Mouse (Mus musculus): ENCODE results near the gene Arhgap28. TPM values are rescaled to one million over a fixed set of nuclear protein-coding genes. Genes with fewer than 3 reads are reported as not detected.

The Arhgap28 gene
- polyA plus RNA-seq, 2 experiments = 42.8 to 55.2 TPM

GRCm38 (mm10) chr17:68029495-68029894, 25.6 kb upstream of the Arhgap28 start:
- Histone ChIP-seq H3K4me1 (ENCODE audit: control insufficient read depth, insufficient read depth, low read length) (no peaks in the 10 kb centered on the region), H3K9ac (ENCODE audit: low read depth, low read length, severe bottlenecking) (no peak overlapping the region), H3K27me3 (ENCODE audit: control insufficient read depth, insufficient read depth, low read length) (no peaks in the 10 kb centered on the region), H3K4me2 (replicated peaks; ENCODE audit: low read depth, low read length, severe bottlenecking) (no peak overlapping the region), H3K36me3 (ENCODE audit: control insufficient read depth, insufficient read depth, low read length) (no peaks in the 10 kb centered on the region), H3K27ac (replicated peaks; ENCODE audit: low read depth, low read length) (no peak overlapping the region), H3K9me3 (ENCODE audit: control insufficient read depth, low read length) (no peaks in the 10 kb centered on the region), H3K4me3 (replicated peaks; ENCODE audit: low read length) (no peak overlapping the region)
- no peak for TF ChIP-seq POLR2A (IDR thresholded peaks at IDR 0.05; ENCODE audit: borderline replicate concordance, extremely low read depth, insufficient read depth, insufficient read length)
- 68% methylated on average over 5 of the region's 5 CpGs for WGBS
- DNase-seq (ENCODE audit: low spot score) (no peak), ATAC-seq (ENCODE audit: low FRiP score, low read depth) (no peak)

GRCm38 (mm10) chr17:68028519-68028918, 24.6 kb upstream of the Arhgap28 start:
- Histone ChIP-seq H3K4me2 (replicated peaks; ENCODE audit: low read depth, low read length, severe bottlenecking) (no peak overlapping the region), H3K9ac (ENCODE audit: low read depth, low read length, severe bottlenecking) (no peak overlapping the region), H3K9me3 (ENCODE audit: control insufficient read depth, low read length) (no peaks in the 10 kb centered on the region), H3K4me1 (ENCODE audit: control insufficient read depth, insufficient read depth, low read length) (no peaks in the 10 kb centered on the region), H3K4me3 (replicated peaks; ENCODE audit: low read length) (no peak overlapping the region), H3K27me3 (ENCODE audit: control insufficient read depth, insufficient read depth, low read length) (no peaks in the 10 kb centered on the region), H3K27ac (replicated peaks; ENCODE audit: low read depth, low read length) (no peak overlapping the region), H3K36me3 (ENCODE audit: control insufficient read depth, insufficient read depth, low read length) (no peaks in the 10 kb centered on the region)
- 89% methylated on average over 4 of the region's 4 CpGs for whole genome bisulfite sequencing
- DNase-seq (ENCODE audit: low spot score) (no peak), ATAC-seq (ENCODE audit: low FRiP score, low read depth) (no peak)
- no peak for TF ChIP-seq POLR2A (IDR thresholded peaks at IDR 0.05; ENCODE audit: borderline replicate concordance, extremely low read depth, insufficient read depth, insufficient read length)

GRCm38 (mm10) chr17:68024327-68024726, 20.4 kb upstream of the Arhgap28 start:
- ATAC-seq (ENCODE audit: low FRiP score, low read depth) = no peak
- DNase-seq (ENCODE audit: low spot score) = no peak
- H3K9me3 ChIP-seq (ENCODE audit: control insufficient read depth, low read length) = no peaks in the 10 kb centered on the region
- peaks cover 10% of the 10 kb centered on the region for H3K4me1 ChIP-seq (ENCODE audit: control insufficient read depth, insufficient read depth, low read length)
- H3K36me3 ChIP-seq (ENCODE audit: control insufficient read depth, insufficient read depth, low read length) = no peaks in the 10 kb centered on the region
- no peak overlapping the region for H3K4me2 ChIP-seq (replicated peaks; ENCODE audit: low read depth, low read length, severe bottlenecking)
- TF ChIP-seq POLR2A (IDR thresholded peaks at IDR 0.05; ENCODE audit: borderline replicate concordance, extremely low read depth, insufficient read depth, insufficient read length) = no peak
- no peak overlapping the region for H3K4me3 ChIP-seq (replicated peaks; ENCODE audit: low read length)
- WGBS = 58% methylated on average over 7 of the region's 7 CpGs
- no peak overlapping the region for H3K9ac ChIP-seq (ENCODE audit: low read depth, low read length, severe bottlenecking)
- no peaks in the 10 kb centered on the region for H3K27me3 ChIP-seq (ENCODE audit: control insufficient read depth, insufficient read depth, low read length)
- no peak overlapping the region for H3K27ac ChIP-seq (replicated peaks; ENCODE audit: low read depth, low read length)

GRCm38 (mm10) chr17:68019466-68020065, 15.6 kb upstream of the Arhgap28 start:
- Histone ChIP-seq H3K9ac (ENCODE audit: low read depth, low read length, severe bottlenecking) (no peak overlapping the region), H3K9me3 (ENCODE audit: control insufficient read depth, low read length) (no peaks in the 10 kb centered on the region), H3K36me3 (ENCODE audit: control insufficient read depth, insufficient read depth, low read length) (no peaks in the 10 kb centered on the region), H3K27ac (replicated peaks; ENCODE audit: low read depth, low read length) (peak overlapping the region; percentile 27; the same call in 1 of the 2 replicates), H3K27me3 (ENCODE audit: control insufficient read depth, insufficient read depth, low read length) (no peaks in the 10 kb centered on the region), H3K4me3 (replicated peaks; ENCODE audit: low read length) (no peak overlapping the region), H3K4me2 (replicated peaks; ENCODE audit: low read depth, low read length, severe bottlenecking) (peak overlapping the region; percentile 13; the same call in 1 of the 2 replicates), H3K4me1 (ENCODE audit: control insufficient read depth, insufficient read depth, low read length) (peaks cover 21% of the 10 kb centered on the region)
- 22% methylated on average over 15 of the region's 15 CpGs for WGBS
- TF ChIP-seq POLR2A (IDR thresholded peaks at IDR 0.05; ENCODE audit: borderline replicate concordance, extremely low read depth, insufficient read depth, insufficient read length) = no peak
- DNase-seq (ENCODE audit: low spot score) = peak; percentile 42
- peak; percentile 65 for ATAC-seq (ENCODE audit: low FRiP score, low read depth)

GRCm38 (mm10) chr17:68017095-68017494, 13.2 kb upstream of the Arhgap28 start:
- ATAC-seq (ENCODE audit: low FRiP score, low read depth) (no peak), DNase-seq (ENCODE audit: low spot score) (no peak)
- no peak overlapping the region for H3K4me2 ChIP-seq (replicated peaks; ENCODE audit: low read depth, low read length, severe bottlenecking)
- no peak overlapping the region for H3K4me3 ChIP-seq (replicated peaks; ENCODE audit: low read length)
- TF ChIP-seq POLR2A (IDR thresholded peaks at IDR 0.05; ENCODE audit: borderline replicate concordance, extremely low read depth, insufficient read depth, insufficient read length) = no peak
- WGBS = 54% methylated on average over 3 of the region's 3 CpGs
- peaks cover 21% of the 10 kb centered on the region for H3K4me1 ChIP-seq (ENCODE audit: control insufficient read depth, insufficient read depth, low read length)
- no peaks in the 10 kb centered on the region for H3K36me3 ChIP-seq (ENCODE audit: control insufficient read depth, insufficient read depth, low read length)
- no peak overlapping the region for H3K9ac ChIP-seq (ENCODE audit: low read depth, low read length, severe bottlenecking)
- no peaks in the 10 kb centered on the region for H3K27me3 ChIP-seq (ENCODE audit: control insufficient read depth, insufficient read depth, low read length)
- H3K27ac ChIP-seq (replicated peaks; ENCODE audit: low read depth, low read length) = no peak overlapping the region
- no peaks in the 10 kb centered on the region for H3K9me3 ChIP-seq (ENCODE audit: control insufficient read depth, low read length)

Measured in limb, embryonic 14.5 days (tissue).